Mouse (Mus musculus) liver, embryonic 11.5 days (tissue): Measurements from ENCODE around the gene Pla2g4d. TPM values are rescaled to one million over a fixed set of nuclear protein-coding genes. Genes with fewer than 3 reads are reported as not detected.

Experiments
- ATAC-seq: fragments of 200-750 bp; cut with Nextera tagmentation; replicated peaks from 2 replicates; pipeline ENCODE4 v1.8.0; 2017; ENCODE audit warnings: moderate number of reproducible peaks, mild to moderate bottlenecking, moderate TSS enrichment, moderate library complexity; ENCODE audit not compliant: low FRiP score
- DNase-seq: peaks from one replicate; pipeline ENCODE4 v3.0.0-alpha.2; 2017; ENCODE audit warnings: low spot score
- H3K27ac ChIP-seq: fragments of 300-500 bp; sonication (generic); 2 replicates; pipeline ENCODE4 v1.5.1; 2014; ENCODE audit warnings: mild to moderate bottlenecking, low read depth, low read length, control low read depth
- H3K27me3 ChIP-seq: fragments of 300-500 bp; sonication (generic); replicated peaks from 2 replicates; pipeline ENCODE4 v1.6.1; 2014; ENCODE audit warnings: low read length, mixed read lengths; ENCODE audit not compliant: control insufficient read depth, insufficient read depth
- H3K36me3 ChIP-seq: fragments of 300-500 bp; sonication (generic); 2 replicates; pipeline ENCODE4 v1.6.1; 2014; ENCODE audit warnings: mild to moderate bottlenecking, low read length, moderate library complexity, mixed read lengths; ENCODE audit not compliant: control insufficient read depth, insufficient read depth
- H3K4me1 ChIP-seq: fragments of 300-500 bp; sonication (generic); replicated peaks from 2 replicates; pipeline ENCODE4 v1.6.1; 2014; ENCODE audit warnings: low read length, mixed read lengths; ENCODE audit not compliant: control insufficient read depth, insufficient read depth
- H3K4me2 ChIP-seq: fragments of 300-500 bp; sonication (generic); 2 replicates; pipeline ENCODE4 v1.6.1; 2014; ENCODE audit warnings: mild to moderate bottlenecking, control low read depth, moderate library complexity
- H3K4me3 ChIP-seq: fragments of 300-500 bp; sonication (generic); 2 replicates; pipeline ENCODE4 v1.5.1; 2014; ENCODE audit warnings: low read depth, low read length, control low read depth
- H3K9ac ChIP-seq: fragments of 300-500 bp; sonication (generic); 2 replicates; pipeline ENCODE4 v1.6.1; 2014; ENCODE audit warnings: low read depth, low read length, control low read depth
- H3K9me3 ChIP-seq: fragments of 300-500 bp; sonication (generic); 2 replicates; pipeline ENCODE4 v1.6.1; 2016; ENCODE audit warnings: low read length, inconsistent platforms, mixed read lengths; ENCODE audit not compliant: control insufficient read depth
- WGBS: fragments of 180-500 bp; shearing (Covaris S2); extraction: QIAGEN DNeasy Blood & Tissue Kit; methylation state at CpG from one replicate; pipeline ENCODE4 v1.1.7; 2014; 5-methylcytosine and 5-hydroxymethylcytosine counted together
- polyA plus RNA-seq: library from polyadenylated mRNA; unstranded; fragments of >200 nt; fragmentation: Nextera tagmentation; extraction: Ambion mirVana; gene quantifications from 2 replicates; pipeline ENCODE4 v1.2.1, GENCODE M21; 2014

The Pla2g4d gene
- polyA plus RNA-seq, 1 experiment from 2014 or later = not detected

DNA sequence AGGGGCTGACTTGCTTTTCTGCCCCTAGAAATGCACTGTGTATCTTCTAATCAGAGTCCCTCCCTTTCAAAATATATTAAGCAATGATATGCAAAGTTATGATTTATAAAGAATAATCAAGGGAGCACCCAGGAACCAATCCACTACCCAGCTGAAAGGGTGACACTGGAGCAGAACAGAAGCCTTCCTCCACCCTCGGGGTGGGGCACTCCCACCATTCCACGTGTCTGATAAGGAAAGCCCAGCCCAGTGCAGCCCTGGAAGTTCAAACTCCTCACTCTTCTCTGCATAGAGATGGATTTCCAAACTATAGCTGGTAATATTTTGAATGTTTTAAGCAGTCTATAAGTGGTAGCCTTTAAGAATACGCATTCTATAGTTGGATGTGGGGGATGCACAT is 57.4 kb downstream of the Pla2g4d start:
- H3K36me3 ChIP-seq = no peaks in the 10 kb centered on the region
- ATAC-seq (no peak), DNase-seq (no peak)
- no peak overlapping the region for H3K4me2 ChIP-seq
- H3K9ac ChIP-seq = no peak overlapping the region
- 42% methylated on average over 3 of the region's 3 CpGs for WGBS
- peaks cover 9% of the 10 kb centered on the region for H3K4me1 ChIP-seq
- H3K27ac ChIP-seq = no peak overlapping the region
- no peak overlapping the region for H3K4me3 ChIP-seq
- H3K27me3 ChIP-seq = no peaks in the 10 kb centered on the region
- no peaks in the 10 kb centered on the region for H3K9me3 ChIP-seq

Other genes starting within 250 kb of the Pla2g4d start
- gene Ehd4, start 134.6 kb downstream of the Pla2g4d start, polyA plus RNA-seq = 24.1 and 26.7 TPM in 2 replicates
- not detected in 2 replicates for gene Pla2g4e, start 43.9 kb downstream of the Pla2g4d start, polyA plus RNA-seq
- 0.10 TPM in 1 of 2 replicates, not detected in the other for gene Pla2g4f, start 25.0 kb upstream of the Pla2g4d start, polyA plus RNA-seq
- 15.5 and 19.8 TPM in 2 replicates for gene Vps39, start 63.9 kb upstream of the Pla2g4d start, polyA plus RNA-seq
- gene Ganc, start 114.7 kb upstream of the Pla2g4d start, polyA plus RNA-seq = 7.8 and 8.5 TPM in 2 replicates
- 7.1 and 9.2 TPM in 2 replicates for gene Tmem87a, start 114.9 kb upstream of the Pla2g4d start, polyA plus RNA-seq
- gene Capn3, start 166.8 kb upstream of the Pla2g4d start, polyA plus RNA-seq = 6.3 and 7.5 TPM in 2 replicates